Mouse (Mus musculus): Measurements from ENCODE around the gene Nol3.
"Not testable (repeated sequence)": the region's sequence is repeated elsewhere in the genome, so short reads cannot be mapped to it uniquely, and the experiment has no call there.

The Nol3 gene

DNA sequence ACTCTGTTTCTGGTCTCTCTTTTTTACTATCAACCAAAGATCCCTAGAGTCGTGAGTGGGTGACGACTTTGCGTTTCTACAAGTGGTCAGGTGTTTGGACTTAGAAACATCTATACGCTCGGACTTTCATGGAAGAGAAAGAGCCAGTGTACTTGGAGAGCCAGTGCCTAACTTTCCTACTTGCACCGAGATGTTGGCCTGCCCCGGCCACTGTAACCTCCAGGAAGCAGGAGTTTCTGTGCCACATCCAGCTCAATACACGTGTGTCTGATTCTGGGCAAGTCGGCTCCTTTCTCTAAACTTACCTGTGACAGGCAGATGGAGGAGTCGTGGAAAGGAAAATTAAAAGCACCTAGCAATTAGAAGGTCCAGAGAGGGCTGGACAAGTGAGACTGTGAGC is at the start of gene Nol3:
Gene Nol3 (plus strand): TSS at position 301 of the 400 bp plus-strand sequence.
- no peak for DNase-seq

DNA sequence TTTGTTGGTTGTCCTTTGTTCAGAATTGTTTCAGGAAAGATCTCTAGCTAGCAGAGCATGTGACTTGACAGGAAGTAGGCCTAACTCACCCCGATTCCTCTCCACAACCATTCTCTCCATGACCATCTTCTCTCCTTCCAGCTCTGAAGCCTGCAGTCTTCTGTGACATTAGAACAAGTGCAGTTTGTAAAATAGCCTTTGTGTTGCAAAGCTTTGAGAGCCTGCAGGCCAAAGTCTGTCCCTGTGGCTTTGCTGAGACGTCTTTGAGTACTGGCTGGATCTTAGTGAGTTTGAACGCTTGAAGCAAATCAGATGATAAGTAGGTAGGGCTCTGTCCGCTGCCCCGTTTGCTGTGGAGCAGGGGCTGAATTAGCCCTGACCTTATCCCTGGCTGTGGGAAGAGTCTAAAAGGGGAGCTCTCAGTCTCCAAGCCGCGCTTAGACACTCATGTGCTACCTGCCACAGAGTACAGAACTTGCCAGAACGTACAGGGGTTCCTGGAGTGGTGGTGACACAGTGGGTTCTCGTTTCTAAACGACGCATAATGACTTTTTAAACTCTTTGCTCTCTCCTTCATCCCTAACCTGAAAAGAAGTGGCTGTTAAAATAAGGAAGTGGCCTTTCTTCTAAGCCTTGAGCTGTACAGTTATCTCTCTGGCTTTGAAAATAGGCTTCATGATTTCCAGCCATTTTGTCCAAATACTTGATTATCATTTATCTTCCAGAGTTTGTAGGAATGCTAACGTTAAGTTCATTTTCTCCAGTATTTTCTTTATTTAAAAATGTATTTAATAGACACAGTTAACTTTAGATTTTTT is 44.2 kb upstream of the Nol3 start:
- DNase-seq = no peak

DNA sequence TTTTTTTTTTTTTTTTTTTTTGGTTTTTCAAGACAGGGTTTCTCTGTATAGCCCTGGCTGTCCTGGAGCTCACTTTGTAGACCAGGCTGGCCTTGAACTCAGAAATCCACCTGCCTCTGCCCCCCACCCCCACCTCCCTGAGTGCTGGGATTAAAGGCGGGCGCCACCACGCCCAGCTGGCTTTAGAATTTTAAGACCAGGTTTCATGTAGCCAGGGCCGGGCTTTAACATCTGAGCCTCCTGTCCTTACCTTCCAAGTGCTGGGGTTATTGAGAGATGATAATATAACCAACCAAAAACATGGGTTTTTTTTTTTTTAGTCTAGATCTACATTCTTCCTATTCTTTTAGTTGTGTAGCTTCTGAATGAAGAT is 43.6 kb upstream of the Nol3 start:
- not testable (repeated sequence) for DNase-seq

DNA sequence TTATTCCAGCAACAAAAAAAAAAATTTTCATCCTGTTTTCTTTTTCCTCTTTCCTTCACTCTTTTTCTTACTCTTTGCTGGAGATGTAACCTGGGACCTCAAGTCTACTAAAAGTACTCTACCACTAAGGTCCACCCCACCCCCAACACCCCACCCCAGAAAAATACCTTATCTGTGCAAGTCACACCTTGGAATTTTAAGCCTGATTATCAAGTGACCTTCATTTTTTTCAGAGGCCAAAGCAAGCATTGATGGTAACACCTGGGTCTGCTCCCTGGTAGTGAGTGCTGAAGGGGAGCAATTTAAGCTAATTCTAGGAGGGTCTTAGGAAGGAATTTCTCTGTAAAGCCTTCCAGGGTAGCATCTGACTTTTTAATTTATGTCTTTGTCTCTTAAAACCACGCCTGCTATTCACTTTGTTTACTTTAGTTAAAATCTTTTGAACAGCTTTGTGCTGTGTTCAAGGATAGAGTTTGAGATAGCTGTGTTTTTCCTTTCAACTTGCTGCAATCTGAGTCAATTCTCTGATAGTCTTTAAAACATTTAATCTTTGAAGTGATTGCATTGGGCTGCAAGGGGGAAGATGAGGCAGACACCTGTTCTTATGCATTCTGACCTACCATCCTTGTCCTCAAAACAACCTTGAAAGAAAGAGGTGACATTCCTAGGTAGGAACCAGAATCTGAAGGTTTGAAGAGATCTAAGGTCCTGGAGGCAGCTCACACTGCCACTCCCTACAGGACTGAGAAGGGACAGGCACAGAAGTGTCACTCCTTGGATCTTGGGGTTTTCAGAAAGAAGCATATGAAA is 42.6 kb upstream of the Nol3 start:
- no peak for DNase-seq

DNA sequence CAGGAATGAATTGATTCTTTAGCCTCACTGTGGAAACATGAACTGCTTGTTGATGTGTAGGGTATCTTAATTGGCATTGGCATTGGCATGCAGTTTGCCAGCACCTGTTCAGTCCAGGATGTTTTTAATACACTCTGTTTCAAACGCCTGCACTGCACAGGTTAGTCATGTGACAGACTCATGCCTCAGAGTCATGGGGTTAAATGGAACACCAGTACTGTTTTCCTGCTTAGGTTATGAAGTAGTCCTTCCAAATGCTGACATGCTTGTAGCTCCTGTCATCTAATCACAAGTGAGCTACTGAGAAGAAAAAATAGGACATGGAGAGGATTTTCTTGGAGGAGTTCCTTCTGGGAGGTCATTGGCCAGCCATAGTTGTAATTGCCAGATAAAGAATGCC is 40.7 kb upstream of the Nol3 start:
- no peak for DNase-seq

DNA sequence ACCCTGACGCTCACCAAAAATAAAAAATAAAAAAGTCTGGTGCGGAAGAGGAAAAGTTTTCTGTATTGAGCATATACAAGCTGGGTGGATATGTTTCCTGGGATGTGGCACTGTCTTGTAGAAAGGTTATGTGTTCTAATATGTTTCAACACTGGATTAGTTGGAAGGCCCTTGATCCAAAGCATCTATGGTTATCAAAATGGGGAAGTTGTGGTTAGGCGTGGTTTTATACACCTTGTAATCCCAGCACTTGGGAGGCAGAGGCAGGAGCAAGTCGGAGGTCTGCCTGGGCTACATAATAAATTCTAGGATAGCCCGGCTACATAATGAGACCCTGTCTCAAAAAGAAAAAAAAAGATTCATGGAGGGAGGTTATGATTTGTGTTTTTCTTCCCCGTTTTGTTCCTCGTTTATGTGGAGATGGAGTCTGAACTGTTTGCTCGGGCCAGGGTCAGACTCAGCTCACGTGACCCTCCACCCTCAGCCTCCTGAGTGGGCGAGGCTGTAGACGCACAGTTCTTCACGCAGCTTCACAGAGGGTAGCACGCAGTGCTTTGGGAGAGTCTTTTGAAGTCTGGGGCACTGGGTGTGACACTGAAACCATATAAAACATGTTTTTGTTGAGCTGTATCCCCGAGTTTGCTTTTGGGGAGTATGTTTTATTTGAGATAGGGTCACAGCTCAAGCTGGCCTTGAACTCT is 38.3 kb upstream of the Nol3 start:
- DNase-seq = no peak

DNA sequence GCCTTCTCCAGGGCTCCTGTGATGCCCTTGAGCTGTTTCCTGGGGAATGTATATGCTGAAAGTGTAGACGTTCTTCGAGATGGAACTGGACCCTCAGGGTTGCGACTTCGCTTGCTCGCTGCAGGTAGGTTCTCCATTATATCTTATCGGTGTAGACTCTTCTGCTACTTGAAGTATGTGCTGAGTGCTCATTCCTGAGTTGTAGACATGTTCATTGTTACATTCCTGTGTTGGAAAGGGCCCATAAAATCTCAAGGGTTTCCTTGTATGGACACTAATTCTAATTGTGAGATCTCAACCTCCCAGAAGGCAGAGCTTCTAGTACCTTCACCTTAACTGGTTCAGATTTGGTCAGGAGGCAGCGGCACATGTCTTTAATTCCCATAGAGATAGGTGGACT is 34.9 kb upstream of the Nol3 start:
- DNase-seq = no peak

DNA sequence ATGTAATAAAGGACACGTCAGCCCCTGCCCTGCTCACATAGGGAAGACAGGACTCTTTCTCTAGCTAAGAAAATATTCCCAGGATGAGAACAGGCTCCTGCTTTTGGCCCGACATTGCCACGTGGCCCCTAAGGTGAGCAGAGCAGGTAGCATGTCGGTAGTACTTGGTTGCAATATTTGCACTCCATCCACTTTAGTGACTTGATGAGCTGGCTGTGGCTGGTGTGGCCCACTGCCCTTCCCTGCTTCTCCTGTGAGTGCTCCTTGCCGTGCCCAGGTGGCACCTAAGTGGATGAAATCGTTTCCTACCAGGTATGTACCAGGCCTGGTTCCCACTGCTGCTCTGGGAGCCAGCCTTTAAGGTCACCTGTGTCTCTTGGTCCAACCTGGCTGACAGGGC is 24.0 kb upstream of the Nol3 start:
- no peak for DNase-seq

DNA sequence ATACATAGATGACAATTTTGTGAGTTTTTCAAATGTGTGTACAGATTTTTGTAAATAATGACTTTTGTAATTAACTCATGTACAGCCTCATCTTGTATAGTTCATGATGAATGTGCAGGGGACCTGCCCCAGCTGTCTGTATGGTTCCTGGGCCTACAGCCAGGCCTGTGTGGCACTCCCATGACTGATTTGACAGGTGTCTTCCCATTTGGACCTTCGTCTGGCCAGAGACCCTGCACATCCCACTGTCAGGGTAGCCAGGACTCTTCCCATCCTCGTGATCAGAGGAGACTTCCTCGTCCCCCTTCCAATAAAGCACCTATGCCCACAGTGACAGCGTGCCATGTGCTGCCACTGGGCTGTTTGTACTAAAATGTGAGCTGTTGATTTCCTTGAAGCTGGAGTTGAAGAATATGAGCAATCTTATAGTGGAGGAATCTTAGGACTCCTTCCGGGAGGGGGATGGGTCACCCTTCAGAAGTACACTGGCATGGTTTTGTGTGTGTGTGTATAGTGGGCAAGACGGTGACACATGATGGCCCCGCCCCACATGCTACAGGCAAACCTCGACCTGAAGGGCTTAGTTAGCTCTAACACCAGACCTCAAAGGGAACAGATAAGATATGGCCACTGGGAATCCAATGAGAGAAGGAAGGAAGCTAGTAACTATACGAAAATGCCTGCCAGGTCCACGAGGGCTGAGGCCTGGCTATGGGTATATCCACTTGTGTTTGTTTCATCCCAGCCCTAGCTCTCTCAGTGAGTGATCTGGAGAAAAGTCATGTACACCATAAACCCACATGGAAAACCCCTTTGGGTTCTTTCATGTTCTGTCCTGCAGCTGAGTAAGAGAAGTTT is 23.0 kb upstream of the Nol3 start:
- no peak for DNase-seq

DNA sequence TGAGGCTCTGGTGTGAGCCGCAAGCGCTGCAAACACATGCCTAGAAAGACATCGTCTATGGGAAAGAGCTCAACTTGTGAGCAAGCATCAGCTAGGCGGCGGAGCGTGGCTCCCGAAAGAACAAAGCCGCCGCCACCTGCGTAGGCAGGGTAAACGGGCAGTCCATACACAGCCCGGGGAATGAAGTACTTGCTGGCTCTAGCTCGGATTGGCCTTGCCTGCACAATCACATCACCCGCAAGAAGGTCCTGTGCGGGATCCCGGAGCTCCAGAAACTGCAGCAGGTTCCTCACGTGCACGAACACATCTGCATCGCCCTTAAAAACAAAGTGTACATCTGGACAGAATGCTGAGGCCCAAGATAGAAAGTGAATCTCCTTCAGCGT is 22.2 kb upstream of the Nol3 start:
- peak; percentile 31 for DNase-seq

DNA sequence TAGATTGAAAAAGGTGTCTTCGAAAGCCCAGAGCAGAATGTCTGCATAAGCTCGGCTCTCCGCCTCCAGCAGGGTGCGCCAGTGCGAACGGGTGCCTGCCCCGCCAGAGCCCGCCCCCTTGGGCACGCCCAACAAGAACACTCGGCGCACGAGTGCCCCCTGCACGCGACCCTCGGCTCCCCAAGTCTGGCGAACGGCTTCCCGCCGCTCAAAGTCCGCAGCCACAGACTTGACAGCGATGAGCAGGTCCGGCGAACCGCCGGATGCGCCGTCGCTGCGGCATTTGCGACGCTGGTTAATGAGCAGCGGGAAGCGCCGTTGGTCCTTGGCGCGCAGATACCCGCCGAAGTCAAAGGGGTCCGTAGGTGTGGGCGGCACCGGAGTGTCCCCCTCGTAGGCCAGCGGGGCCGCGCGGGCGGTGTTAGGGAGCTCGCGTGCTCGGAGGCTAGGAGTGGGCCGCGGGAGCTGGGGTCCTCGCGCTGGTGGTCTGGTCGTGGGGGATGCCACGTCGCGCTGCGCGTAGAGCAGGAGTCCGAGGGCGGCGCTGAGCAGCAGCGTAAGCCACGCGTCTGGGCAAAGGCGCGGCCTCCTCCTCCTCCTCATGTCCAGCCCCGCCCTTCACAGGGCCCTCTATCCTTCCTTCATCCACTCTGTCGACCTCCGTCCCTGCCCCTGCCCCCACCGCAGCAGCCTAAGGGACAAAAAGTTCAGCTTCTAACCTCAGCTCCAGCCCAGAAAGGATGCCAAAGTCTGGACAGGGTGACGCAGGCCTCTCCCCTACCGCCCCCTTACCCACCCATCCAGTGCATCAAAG is 21.6 kb upstream of the Nol3 start:
- DNase-seq = peak; percentile 97

DNA sequence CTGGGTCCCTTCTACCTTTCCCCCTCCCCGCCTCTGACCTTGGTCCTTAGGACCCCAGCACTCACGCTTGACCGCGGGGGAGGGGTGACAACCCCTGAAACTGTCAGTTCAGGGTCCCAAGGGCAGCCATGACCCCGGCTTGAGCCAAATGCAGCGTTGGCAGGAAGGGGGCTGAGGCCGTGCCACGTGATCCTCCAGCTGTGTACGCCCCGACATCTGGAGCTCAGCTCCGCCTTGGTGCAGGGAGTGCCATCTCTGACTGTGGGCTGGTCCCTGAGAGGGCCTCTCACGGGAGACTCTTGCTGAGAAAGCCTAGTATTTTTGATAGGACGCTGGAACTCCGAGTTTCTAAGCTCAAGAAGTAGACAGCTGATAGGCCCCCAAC is 21.0 kb upstream of the Nol3 start, which contains the start of gene B3gnt9:
Gene B3gnt9 (minus strand): TSS at position 188 of the 385 bp plus-strand sequence.
- DNase-seq = no peak

DNA sequence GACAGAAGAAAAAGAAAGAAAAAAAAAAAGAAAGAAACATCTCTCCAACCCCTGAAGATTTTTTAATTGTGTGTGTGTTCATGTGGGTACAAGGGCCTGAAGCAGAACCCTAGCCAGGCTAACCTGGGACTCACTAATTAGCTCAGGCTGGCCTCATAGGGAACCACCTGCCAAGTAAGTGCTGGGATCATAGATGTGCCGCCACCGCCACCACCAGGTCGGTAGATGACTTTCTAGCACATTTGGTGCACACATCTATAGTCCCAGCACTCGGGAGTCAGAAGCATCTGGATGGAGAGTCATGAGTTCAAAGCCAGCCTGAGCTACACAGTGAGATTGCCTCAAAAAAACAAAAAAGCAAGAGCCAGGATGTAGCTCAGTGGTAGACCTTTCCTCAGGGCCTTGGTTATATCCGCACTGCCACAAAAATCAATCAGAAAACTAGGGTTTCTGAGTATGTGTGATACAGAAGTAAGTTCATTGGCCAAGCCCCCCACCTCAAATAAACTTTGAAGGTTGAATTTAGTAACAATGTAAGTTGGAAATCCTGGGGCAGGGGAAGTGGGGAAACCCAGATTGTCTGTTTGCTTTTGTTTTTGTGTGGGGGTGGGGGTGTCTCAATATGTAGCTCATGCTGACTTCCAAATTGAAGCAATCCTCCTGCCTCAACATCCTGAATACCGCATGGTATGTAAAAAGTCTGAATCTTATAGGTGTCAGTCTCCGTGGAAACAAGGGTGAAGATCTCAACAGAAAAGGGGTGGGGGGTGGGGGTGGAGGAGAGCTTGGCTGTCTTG is 18.4 kb upstream of the Nol3 start:
- DNase-seq = no peak

DNA sequence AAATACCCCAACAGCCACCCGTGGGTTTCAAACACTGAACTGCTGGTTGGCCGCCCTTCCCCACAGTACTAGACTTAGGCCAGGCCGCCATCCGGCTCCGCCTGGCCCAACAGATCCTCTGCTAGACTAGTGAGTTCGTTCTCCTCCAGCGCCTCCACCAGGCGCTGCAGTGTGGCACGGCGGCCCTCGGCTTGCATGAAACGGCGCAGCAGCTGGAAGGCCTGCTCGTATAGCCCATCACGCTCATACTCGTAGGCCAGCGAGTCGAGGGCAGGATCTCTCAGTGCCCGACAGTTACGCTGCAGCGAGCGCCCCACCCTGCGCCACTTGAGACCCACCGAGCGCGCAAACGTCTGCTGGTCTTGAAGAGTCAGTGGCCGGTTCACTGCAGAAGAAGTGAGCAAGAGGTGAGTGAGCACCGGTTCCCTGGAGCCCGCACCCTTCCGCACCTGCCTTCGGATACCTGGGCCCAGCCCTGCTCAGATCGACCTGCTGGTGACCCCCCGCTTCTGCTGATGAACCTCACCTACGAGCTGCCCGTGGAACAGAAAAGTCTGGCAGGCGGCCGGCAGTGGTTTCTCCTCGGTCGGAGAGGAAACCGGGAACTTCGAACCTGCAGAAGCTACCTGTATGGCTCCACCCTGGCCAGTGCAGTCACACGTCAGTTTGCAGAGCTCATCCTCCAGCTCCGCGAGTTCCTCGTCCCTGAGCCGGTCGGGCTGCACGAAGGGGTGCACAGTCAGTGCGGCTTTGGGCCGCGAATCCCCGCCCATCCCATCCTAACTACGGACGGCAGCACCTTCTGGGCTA is 16.8 kb upstream of the Nol3 start:
- no peak for DNase-seq

DNA sequence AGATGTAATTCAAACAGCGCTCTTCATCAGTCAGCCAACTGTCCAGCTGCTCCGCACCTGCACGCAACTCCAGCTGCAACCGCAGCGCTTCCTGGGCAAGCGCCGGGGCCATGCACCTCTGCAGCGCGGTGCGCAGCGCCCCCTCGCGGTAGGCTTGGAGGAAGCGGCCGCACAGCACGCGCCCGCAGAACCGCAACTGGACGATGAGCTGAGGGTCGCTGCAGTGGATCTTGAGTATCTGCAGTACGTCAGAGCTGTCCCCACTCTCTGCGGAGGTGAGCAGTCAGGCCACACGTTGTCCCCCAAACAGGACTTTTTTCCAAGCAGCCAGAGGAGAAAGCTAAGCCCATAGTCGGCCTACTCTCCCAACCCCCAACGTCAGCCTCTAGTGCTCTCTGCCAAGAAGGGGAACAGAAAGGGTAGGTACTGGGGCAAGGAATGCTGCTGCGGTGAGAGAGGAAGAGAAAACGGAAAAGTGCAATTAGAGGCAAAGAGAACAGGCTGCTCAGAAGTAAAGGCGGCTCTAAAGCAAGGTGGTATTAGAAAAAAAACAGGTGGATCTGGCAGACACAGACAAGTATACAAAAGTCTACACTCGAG is 16.1 kb upstream of the Nol3 start:
- DNase-seq = peak; percentile 83

DNA sequence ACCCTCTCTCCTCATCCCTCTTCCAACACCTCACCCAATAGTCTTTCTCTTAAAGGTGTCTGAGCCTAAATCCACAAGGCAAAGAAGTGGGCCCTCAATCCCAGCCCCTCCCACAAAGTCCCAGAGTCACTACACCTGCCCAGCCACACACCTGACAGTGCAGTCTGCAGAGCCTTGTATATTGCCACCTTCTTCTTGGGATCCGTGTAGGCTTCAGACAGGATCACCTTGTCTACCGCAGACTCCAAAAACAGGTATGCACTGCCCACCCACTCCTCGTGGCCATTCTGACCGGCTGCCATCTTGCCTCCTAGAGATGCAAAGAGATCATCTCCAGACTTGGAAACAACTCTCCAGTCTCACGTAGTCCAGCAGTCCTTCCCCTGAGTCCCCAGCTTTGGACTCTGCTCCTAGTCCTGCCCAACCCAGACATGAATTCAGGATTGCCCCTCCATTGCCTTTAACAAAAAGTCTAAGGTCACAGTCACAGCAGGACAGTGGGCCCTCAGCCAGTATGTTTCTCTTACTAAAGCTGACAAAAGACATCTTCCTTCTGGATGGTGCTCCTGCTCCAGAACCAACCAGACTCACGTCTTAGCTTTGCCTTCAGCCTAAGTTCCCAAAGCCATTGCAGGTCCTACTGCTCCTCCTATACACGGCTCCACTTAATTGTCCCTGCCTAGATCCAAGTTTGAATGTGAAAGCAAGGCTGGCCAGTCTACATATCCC is 15.4 kb upstream of the Nol3 start:
- no peak for DNase-seq

DNA sequence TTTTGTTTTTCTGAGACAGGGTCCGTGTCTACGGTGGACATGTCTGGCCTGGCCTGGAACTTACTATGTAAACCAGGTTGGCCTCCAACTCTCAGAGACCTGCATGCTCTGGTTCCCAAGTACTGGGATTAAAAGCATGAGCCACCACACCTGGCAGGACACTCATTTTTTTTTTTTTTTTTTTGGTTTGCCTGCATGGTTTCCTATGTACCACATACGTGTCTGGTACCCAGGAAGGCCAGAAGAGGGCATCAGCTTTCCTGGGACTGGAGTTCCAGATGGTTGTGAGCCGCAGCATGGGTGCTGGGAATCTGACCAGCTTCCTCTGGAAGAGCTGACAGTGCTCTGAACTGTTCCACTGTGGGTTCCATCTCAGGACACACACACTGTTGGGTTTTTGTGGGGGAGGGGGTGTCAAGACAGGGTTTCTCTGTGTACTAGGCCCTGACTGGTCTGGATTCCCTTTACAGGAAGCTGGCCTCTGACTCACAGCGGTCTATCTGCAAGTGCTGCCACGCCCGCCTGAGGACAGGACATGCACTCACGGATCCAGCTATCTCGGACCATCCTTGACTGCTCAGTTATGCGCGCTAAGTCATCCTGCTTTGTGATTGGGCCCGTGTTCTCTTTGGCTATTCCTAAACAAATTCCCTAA is 14.5 kb upstream of the Nol3 start:
- no peak for DNase-seq

DNA sequence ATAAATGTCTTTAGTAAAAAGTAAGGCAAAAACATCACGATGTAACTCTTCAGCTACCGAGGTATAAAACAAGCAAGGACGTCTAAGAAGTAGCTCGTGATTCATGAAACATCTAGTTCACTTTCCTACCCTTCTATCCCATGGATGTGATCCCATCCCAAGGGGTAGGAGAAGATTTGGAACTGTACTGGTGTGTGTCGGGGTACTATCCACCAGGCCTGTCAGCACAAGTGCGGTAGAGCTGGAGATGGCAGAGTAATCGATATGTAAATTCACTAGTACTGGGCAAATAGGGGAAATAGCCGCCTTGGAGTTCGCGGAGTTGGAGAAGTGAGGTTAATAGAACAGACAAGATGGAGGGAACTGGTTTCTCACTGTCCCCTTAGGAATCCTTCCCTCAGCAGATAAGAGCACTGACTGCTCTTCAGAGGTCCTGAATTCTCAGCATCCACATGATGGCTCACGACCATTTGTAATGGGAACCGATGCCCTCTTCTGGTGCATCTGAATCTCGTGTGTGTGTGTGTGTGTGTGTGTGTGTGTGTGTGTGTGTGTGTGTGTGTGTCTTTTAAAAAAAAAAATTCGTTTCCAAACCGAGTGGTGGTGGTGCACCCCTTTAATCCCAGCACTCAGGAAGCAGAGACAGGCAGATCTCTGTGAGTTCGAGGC is 12.6 kb upstream of the Nol3 start:
- no peak for DNase-seq
